Comparison of ENCODE assay signal across 14 mouse cellular contexts in the genomic region with DNA sequence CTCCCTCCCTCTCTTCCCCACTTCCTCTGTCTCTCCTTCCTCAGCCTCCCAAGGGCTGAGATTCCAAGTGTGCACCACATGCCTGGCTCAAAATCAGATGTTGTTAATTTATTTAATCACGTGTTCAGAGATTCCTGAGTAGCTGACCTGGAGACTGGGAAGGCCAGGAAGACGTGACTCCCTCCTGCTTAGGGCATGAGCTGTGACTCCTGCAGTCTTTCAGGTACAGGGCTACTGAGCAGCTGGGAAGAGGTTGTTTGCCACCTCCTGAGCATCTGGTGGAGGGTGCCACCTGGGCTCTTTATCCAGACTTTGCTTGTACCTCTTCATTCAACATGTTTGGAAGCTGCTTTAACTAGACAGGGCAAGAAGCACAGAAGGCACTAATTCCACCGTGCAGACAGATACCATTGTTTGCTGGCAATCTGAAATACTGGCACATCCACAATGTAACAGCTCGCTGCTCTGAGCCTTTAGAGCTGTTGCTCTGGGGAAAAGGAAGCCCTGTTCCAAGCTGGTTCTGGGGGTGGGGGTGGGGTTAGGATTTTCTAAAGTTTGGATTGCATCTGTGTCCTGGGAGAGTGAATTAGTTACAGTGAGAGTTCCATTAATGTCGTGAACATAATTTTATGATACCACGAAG.
A peak's percentile ranks its signal among the peaks of the same experiment; 100 is the strongest.
DNase-seq lines count a peak whose midpoint lies in the region; ATAC-seq and TF ChIP-seq lines count a peak whose summit lies in the region.
"Had no signal": no experiment of that assay in that cellular context is flagged by ENCODE, and none has a peak within 500 bp of the region (broad histone marks: within the 10 kb centered on the region; RNA-seq: fewer than 3 reads in every experiment).

No protein-coding gene starts in this region.

- H3K27ac ChIP-seq in forebrain, embryonic 10.5 days: peak overlapping the region; percentile 81
- no peak overlapping the region for H3K27ac ChIP-seq in forebrain, embryonic 13.5 days
- peak overlapping the region; percentile 51; the same call in 1 of the 2 replicates for H3K27ac ChIP-seq in hindbrain, embryonic 16.5 days (ENCODE audit: low read depth, low read length)
- H3K27ac ChIP-seq in midbrain, postnatal 0 days (ENCODE audit: low read depth, low read length): no peak overlapping the region

- ATAC-seq in forebrain, embryonic 13.5 days: no peak
- no peak for ATAC-seq in megakaryocyte, adult 5-6 weeks (ENCODE audit: poor library complexity, severe bottlenecking)
- 0 out of 2 replicates have a peak, but pooled peaks have one; percentile 21 for ATAC-seq in hindbrain, embryonic 16.5 days
- ATAC-seq in midbrain, postnatal 0 days (ENCODE audit: low FRiP score): peak; percentile 46; the same call in 1 of the 2 replicates

- no peaks in the 10 kb centered on the region for H3K36me3 ChIP-seq in forebrain, embryonic 10.5 days (replicated peaks)
- no peaks in the 10 kb centered on the region for H3K36me3 ChIP-seq in forebrain, embryonic 13.5 days (ENCODE audit: poor library complexity, severe bottlenecking)
- H3K36me3 ChIP-seq in megakaryocyte, embryonic 14.5 days (replicated peaks; ENCODE audit: low read length): peaks cover 85% of the 10 kb centered on the region
- no peaks in the 10 kb centered on the region for H3K36me3 ChIP-seq in hindbrain, embryonic 16.5 days (ENCODE audit: control insufficient read depth, insufficient read depth, low read length)
- no peaks in the 10 kb centered on the region for H3K36me3 ChIP-seq in midbrain, postnatal 0 days (ENCODE audit: insufficient read depth, low read length)
- H3K36me3 ChIP-seq: G1E had no signal

- H3K4me1 ChIP-seq in forebrain, embryonic 10.5 days: peaks cover 28% of the 10 kb centered on the region
- peaks cover 28% of the 10 kb centered on the region for H3K4me1 ChIP-seq in forebrain, embryonic 13.5 days
- peaks cover 77% of the 10 kb centered on the region for H3K4me1 ChIP-seq in megakaryocyte, embryonic 14.5 days
- H3K4me1 ChIP-seq in hindbrain, embryonic 16.5 days (ENCODE audit: control insufficient read depth, insufficient read depth, low read depth, low read length): peaks cover 7% of the 10 kb centered on the region
- H3K4me1 ChIP-seq in midbrain, postnatal 0 days (ENCODE audit: insufficient read depth, low read length): no peaks in the 10 kb centered on the region

- WGBS in forebrain, embryonic 10.5 days: 64% methylated on average over 6 of the region's 6 CpGs
- 53% methylated on average over 6 of the region's 6 CpGs for WGBS in forebrain, embryonic 13.5 days
- WGBS in hindbrain, embryonic 16.5 days: 31% methylated on average over 6 of the region's 6 CpGs
- 20% methylated on average over 6 of the region's 6 CpGs for WGBS in midbrain, postnatal 0 days

- H3K4me2 ChIP-seq in forebrain, embryonic 13.5 days: no peak overlapping the region
- H3K4me2 ChIP-seq in hindbrain, embryonic 16.5 days (ENCODE audit: low read length): no peak overlapping the region
- no peak overlapping the region for H3K4me2 ChIP-seq in midbrain, postnatal 0 days (ENCODE audit: low read depth, low read length, poor library complexity, severe bottlenecking)

- no peak overlapping the region for H3K4me3 ChIP-seq in forebrain, embryonic 10.5 days
- no peak overlapping the region for H3K4me3 ChIP-seq in forebrain, embryonic 13.5 days
- peak overlapping the region; percentile 60 for H3K4me3 ChIP-seq in megakaryocyte, embryonic 14.5 days (replicated peaks)
- no peak overlapping the region for H3K4me3 ChIP-seq in hindbrain, embryonic 16.5 days (ENCODE audit: low read length)
- H3K4me3 ChIP-seq in midbrain, postnatal 0 days (ENCODE audit: low read depth, low read length): no peak overlapping the region

- no peak for TF ChIP-seq CTCF in midbrain, postnatal 0 days (IDR thresholded peaks at IDR 0.05)

- no peaks in the 10 kb centered on the region for H3K9me3 ChIP-seq in forebrain, embryonic 10.5 days
- H3K9me3 ChIP-seq in forebrain, embryonic 13.5 days (replicated peaks): no peaks in the 10 kb centered on the region
- H3K9me3 ChIP-seq in megakaryocyte, embryonic 14.5 days: no peaks in the 10 kb centered on the region
- no peaks in the 10 kb centered on the region for H3K9me3 ChIP-seq in hindbrain, embryonic 16.5 days (ENCODE audit: control insufficient read depth, low read length)
- H3K9me3 ChIP-seq in midbrain, postnatal 0 days (ENCODE audit: low read length): no peaks in the 10 kb centered on the region
- H3K9me3 ChIP-seq: G1E had no signal

- H3K27me3 ChIP-seq in forebrain, embryonic 10.5 days (ENCODE audit: poor library complexity, severe bottlenecking): no peaks in the 10 kb centered on the region
- H3K27me3 ChIP-seq in forebrain, embryonic 13.5 days: no peaks in the 10 kb centered on the region
- no peaks in the 10 kb centered on the region for H3K27me3 ChIP-seq in megakaryocyte, embryonic 14.5 days (replicated peaks)
- no peaks in the 10 kb centered on the region for H3K27me3 ChIP-seq in hindbrain, embryonic 16.5 days (replicated peaks; ENCODE audit: control insufficient read depth, insufficient read depth, low read length)
- H3K27me3 ChIP-seq in midbrain, postnatal 0 days (ENCODE audit: insufficient read depth, low read length): no peaks in the 10 kb centered on the region

- DNase-seq in forebrain, embryonic 10.5 days (ENCODE audit: extremely low spot score, low spot score): peak; percentile 15
- DNase-seq in midbrain, postnatal 0 days (ENCODE audit: low spot score): peak; percentile 32
- DNase-seq in spleen, postnatal 36 days (ENCODE audit: low spot score in 2 of 2): no peak
- DNase-seq in thymus, postnatal 4 days: no peak
- DNase-seq: B cell, adult 2 months; cerebellum, postnatal 14 days; heart, postnatal 10 days; kidney, adult 11 months; liver had no signal

- no peak overlapping the region for H3K9ac ChIP-seq in forebrain, embryonic 13.5 days
- H3K9ac ChIP-seq in hindbrain, embryonic 16.5 days (ENCODE audit: low read depth, low read length): no peak overlapping the region
- no peak overlapping the region for H3K9ac ChIP-seq in midbrain, postnatal 0 days (replicated peaks; ENCODE audit: low read length, poor library complexity, severe bottlenecking)

Comparison
In these comparisons a context has a peak if more than half of its experiments do, and no peak if none do; other contexts are left out.
1. H3K27ac ChIP-seq: peak in forebrain, embryonic 10.5 days (single experiment) and hindbrain, embryonic 16.5 days (single experiment); none in forebrain, embryonic 13.5 days (single experiment) and midbrain, postnatal 0 days (single experiment).
2. DNase-seq: peak in forebrain, embryonic 10.5 days (single experiment) and midbrain, postnatal 0 days (single experiment); none in spleen, postnatal 36 days (0 of 2) and thymus, postnatal 4 days (single experiment).
3. ATAC-seq: peak in hindbrain, embryonic 16.5 days (single experiment) and midbrain, postnatal 0 days (single experiment); none in forebrain, embryonic 13.5 days (single experiment) and megakaryocyte, adult 5-6 weeks (single experiment).